Mouse (Mus musculus) limb, embryonic 13.5 days (tissue): ENCODE results near the gene Eloa. TPM values are rescaled to one million over a fixed set of nuclear protein-coding genes. Genes with fewer than 3 reads are reported as not detected.
A peak's percentile ranks its signal among the peaks of the same experiment; 100 is the strongest.

Experiments used
- ATAC-seq: fragments of 200-750 bp; cut with Nextera tagmentation; 2 replicates; pipeline ENCODE4 v1.8.0; 2017; ENCODE audit warnings: low read depth, moderate number of reproducible peaks, moderate TSS enrichment; ENCODE audit not compliant: low FRiP score
- H3K27ac ChIP-seq: fragments of 300-500 bp; sonication (generic); 2 replicates; pipeline ENCODE4 v1.5.1; 2015; ENCODE audit warnings: inconsistent platforms, mild to moderate bottlenecking, moderate library complexity
- H3K27me3 ChIP-seq: fragments of 300-500 bp; sonication (generic); 2 replicates; pipeline ENCODE4 v1.6.1; 2015; ENCODE audit warnings: mild to moderate bottlenecking, inconsistent platforms
- H3K36me3 ChIP-seq: fragments of 300-500 bp; sonication (generic); 2 replicates; pipeline ENCODE4 v1.6.1; 2015; ENCODE audit warnings: inconsistent platforms, mild to moderate bottlenecking, moderate library complexity
- H3K4me1 ChIP-seq: fragments of 300-500 bp; sonication (generic); 2 replicates; pipeline ENCODE4 v1.6.1; 2015; ENCODE audit warnings: inconsistent platforms
- H3K4me2 ChIP-seq: fragments of 300-500 bp; sonication (generic); replicated peaks from 2 replicates; pipeline ENCODE4 v1.6.1; 2015; ENCODE audit warnings: inconsistent platforms, mild to moderate bottlenecking, moderate library complexity
- H3K4me3 ChIP-seq: fragments of 300-500 bp; sonication (generic); 2 replicates; pipeline ENCODE4 v1.5.1; 2015; ENCODE audit warnings: moderate library complexity, mild to moderate bottlenecking, inconsistent platforms
- H3K9ac ChIP-seq: fragments of 300-500 bp; sonication (generic); 2 replicates; pipeline ENCODE4 v1.6.1; 2015; ENCODE audit warnings: mild to moderate bottlenecking, inconsistent platforms
- H3K9me3 ChIP-seq: fragments of 300-500 bp; sonication (generic); 2 replicates; pipeline ENCODE4 v1.6.1; 2016; ENCODE audit warnings: inconsistent platforms
- WGBS: fragments of 180-500 bp; shearing (Covaris S2); methylation state at CpG from one replicate; pipeline ENCODE4 v1.1.7; 2015; 5-methylcytosine and 5-hydroxymethylcytosine counted together
- polyA plus RNA-seq: library from polyadenylated mRNA; unstranded; fragments of >200 nt; fragmentation: Nextera tagmentation; extraction: Ambion mirVana; gene quantifications from 2 replicates; pipeline ENCODE4 v1.2.1, GENCODE M21; 2015

Eloa gene
- polyA plus RNA-seq, 1 experiment from 2014 or later, result 45.1 TPM

DNA sequence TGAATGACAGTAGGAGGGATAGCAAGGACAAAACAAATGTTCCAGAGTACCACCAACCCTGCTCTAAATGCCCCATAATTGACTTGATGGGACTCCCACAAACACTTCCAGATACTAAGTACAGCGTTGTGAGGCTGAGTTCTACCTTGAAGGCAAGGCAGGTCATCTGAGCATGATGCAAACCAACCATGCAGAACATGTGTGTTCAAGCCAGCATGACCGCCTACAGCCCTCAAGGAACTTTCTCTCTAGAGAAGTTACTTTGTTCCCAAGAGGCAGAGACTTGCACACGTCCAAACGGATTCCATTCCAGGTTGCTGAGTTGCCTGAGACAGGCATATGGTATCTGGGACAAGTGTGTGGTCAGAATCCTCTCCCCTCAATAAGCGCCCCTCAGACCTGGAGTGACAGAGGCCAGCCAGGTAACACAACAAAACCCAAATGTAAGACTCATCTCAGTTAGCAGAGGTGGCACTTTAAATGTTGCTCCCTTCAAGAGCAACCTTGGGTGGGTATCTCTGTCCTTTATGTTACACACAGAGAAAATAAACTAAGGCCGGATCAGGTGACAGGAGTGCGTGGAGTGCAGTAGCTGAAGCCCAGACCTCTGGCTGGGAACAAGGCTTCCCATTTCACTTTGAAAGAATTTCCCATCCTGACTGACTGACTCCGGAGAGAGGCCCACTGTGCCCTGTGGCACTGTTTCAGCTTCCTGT, 6.0 kb upstream of the Eloa start:
- H3K9ac ChIP-seq, result peak overlapping the region; percentile 20; the same call in 1 of the 2 replicates
- no peak overlapping the region for H3K4me3 ChIP-seq
- H3K36me3 ChIP-seq, result no peaks in the 10 kb centered on the region
- no peak overlapping the region for H3K27ac ChIP-seq
- 79% methylated on average over 8 of the region's 8 CpGs for WGBS
- no peaks in the 10 kb centered on the region for H3K9me3 ChIP-seq
- ATAC-seq, result no peak
- H3K4me1 ChIP-seq, result peaks cover 4% of the 10 kb centered on the region; the same call in 1 of the 2 replicates
- H3K4me2 ChIP-seq, result no peak overlapping the region
- H3K27me3 ChIP-seq, result no peaks in the 10 kb centered on the region

DNA sequence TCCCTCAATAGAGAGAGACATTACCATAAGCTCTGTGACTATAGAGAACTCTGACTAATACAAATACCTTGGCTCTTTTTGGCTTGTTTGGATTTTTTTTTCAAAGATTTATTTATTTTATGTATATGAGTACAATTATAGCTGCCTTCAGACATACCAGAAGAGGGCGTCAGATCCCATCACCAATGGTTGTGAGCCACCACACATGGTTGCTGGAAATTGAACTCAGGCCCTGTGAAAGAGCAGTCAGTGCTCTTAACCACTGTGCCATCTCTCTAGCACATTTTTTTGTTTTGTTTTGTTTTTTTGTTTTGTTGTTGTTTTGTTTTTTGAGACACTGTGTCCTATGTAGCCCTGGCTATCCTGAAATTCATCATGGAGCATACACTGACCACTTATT, 3.8 kb upstream of the Eloa start:
- Histone ChIP-seq H3K4me3 (no peak overlapping the region), H3K27ac (no peak overlapping the region), H3K27me3 (no peaks in the 10 kb centered on the region), H3K36me3 (no peaks in the 10 kb centered on the region), H3K9me3 (no peaks in the 10 kb centered on the region), H3K9ac (no peak overlapping the region), H3K4me2 (no peak overlapping the region), H3K4me1 (peaks cover 5% of the 10 kb centered on the region)
- ATAC-seq, result no peak
- WGBS, result 80% methylated on average over 1 of the region's 1 CpGs

DNA sequence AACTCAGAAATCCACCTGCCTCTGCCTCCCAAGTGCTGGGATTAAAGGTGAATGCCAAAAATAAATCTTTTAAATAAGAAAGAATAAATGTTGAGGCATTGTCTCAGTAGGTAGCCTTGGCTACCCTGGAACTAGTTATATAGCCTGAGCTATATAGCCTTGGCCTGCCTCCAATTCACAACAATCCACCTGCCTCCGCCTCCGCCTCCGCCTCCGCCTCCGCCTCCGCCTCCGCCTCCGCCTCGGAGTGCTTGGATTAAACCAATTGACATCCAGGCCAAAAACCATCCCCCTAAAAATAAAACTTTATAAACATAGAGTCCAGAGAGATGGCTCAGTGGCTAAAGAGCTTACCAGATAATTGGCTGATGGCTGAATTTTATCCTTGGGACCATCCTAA, 1.4 kb upstream of the Eloa start:
- Histone ChIP-seq H3K36me3 (no peaks in the 10 kb centered on the region), H3K27me3 (no peaks in the 10 kb centered on the region), H3K4me3 (no peak overlapping the region), H3K27ac (no peak overlapping the region), H3K9ac (no peak overlapping the region), H3K4me2 (no peak overlapping the region), H3K9me3 (no peaks in the 10 kb centered on the region), H3K4me1 (peaks cover 13% of the 10 kb centered on the region)
- ATAC-seq, result no peak
- WGBS, result 95% methylated on average over 9 of the region's 9 CpGs

DNA sequence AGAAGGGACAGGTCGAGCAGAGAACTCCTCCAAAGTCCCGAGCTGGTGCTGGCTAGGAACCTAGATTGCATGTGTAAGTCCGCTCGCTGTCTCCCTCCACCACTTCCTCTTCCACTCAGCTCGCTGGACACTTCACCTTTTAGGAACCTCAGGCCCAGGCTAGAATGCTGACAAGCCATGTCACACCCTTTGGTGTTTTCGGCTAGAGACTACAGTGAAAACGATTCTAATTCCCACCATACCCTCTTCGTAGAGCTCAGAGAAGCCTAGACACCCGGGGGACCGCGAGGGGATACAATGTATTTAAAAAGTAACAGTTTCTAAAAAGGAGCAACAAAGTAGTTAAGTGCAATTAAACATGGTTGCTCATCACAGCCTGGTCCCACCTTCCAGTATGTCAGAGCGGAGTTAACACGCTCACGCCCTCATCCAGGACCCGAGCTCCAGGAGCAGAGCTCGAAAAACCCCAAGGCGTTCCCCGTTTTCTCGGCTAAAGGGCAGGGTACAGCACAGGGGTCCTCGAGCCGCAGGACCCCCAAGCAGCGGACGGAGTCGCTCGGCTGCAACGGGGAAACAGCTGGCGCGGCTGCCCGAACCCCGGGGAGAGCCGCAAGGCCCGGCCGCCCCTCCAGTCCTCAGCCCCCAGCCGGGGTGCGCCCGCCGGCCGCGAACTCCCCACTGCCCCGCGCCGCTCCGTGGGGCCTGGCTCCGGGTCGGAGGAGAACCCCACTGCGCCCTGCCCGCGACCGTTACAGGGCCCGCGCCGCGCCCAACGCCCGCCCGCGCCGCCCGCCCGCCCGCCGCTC, 617 bp downstream of the Eloa start:
- peak; percentile 75 for ATAC-seq
- Histone ChIP-seq H3K4me1 (peaks cover 13% of the 10 kb centered on the region), H3K9me3 (no peaks in the 10 kb centered on the region), H3K4me3 (peak overlapping the region; percentile 100), H3K4me2 (peak overlapping the region; percentile 97), H3K27me3 (no peaks in the 10 kb centered on the region), H3K36me3 (no peaks in the 10 kb centered on the region; the same call in 1 of the 2 replicates), H3K27ac (peak overlapping the region; percentile 86), H3K9ac (peak overlapping the region; percentile 99)
- under 1% methylated on average over 36 of the region's 62 CpGs for WGBS

DNA sequence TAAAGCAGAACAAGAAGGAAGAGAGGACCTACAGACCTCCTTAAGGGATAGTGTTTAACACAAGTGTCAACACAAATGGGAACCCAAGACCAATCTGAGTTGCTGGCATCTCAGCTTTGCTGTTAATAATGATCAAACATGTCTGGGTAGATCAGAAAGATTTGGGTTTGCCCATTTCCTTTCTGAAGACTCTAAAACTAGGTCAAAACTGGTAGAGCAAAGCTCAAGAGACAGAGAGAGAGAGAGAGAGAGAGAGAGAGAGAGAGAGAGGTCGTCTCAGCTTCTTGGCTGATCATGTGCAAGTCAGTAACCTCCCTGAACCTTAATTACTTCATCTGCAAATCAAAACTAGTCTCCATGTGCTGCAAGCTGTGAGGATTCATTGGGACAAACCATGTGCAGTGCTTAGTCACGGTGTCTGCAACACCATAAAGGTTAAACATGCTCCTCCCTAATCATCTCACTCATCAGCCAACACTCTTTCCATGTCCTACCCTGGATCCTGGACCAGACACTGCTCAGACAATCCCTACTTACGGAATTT, 5.4 kb downstream of the Eloa start:
- H3K9me3 ChIP-seq, result no peaks in the 10 kb centered on the region
- H3K27ac ChIP-seq, result no peak overlapping the region
- H3K27me3 ChIP-seq, result no peaks in the 10 kb centered on the region
- H3K4me1 ChIP-seq, result peaks cover 13% of the 10 kb centered on the region
- WGBS, result 74% methylated on average over 3 of the region's 3 CpGs
- peaks cover 28% of the 10 kb centered on the region for H3K36me3 ChIP-seq
- H3K4me2 ChIP-seq, result no peak overlapping the region
- H3K9ac ChIP-seq, result no peak overlapping the region
- no peak for ATAC-seq
- H3K4me3 ChIP-seq, result no peak overlapping the region

DNA sequence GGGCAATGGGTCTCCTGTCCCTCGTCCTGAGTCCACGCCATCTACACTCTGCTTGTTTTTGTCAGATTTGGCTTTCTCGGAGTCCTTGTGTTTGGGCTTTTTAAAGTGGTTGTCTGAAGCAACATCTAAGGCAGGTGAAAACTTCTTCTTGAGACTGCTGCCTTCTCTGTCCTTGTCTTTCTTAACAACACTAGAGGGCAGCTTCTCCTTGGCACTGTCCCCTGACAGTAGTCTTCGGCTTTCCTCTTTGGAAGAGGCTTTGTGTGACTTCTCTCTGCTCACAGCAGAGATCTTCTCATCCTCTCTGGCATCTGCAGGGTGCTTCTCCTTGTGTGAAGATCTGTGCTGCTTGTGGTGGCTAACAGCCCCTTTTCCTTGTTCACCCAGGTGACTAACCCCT, 11.0 kb downstream of the Eloa start:
- no peak overlapping the region for H3K9ac ChIP-seq
- H3K27me3 ChIP-seq, result no peaks in the 10 kb centered on the region
- no peaks in the 10 kb centered on the region for H3K9me3 ChIP-seq
- H3K4me1 ChIP-seq, result no peaks in the 10 kb centered on the region
- H3K4me3 ChIP-seq, result no peak overlapping the region
- no peak for ATAC-seq
- H3K27ac ChIP-seq, result no peak overlapping the region
- no peak overlapping the region for H3K4me2 ChIP-seq
- peaks cover 80% of the 10 kb centered on the region for H3K36me3 ChIP-seq
- WGBS, result 96% methylated on average over 4 of the region's 4 CpGs

DNA sequence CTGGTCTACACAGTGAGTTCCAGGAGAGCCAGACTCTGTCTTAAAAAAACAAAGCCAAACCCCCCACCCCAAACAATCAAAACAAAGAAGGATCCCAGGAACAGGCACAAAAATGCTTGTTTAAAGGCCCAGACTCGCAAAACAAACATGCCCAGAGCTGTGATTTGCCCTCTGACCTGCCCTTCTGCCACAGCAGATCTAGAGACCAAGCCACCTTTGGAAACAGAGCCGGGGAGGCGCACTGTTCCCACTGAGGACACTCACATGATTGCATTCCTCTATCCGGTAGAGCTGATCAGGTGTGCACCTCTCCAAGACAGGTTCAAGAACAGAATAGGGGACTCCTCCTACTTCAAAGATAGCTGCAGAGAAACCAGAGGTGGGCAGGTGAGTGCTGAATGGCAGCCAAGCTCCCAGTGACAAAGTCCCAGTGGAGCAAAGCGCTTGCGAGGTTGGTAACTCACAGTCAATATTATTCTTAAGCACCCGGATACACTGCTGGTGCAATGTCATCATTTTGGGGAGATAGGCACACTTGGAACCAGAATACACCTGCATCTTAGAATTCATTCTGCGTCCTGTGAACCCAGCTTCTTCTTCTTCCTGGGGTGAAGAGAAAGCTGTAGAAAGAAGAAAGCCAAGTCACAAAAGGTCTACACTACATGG, 12.6 kb downstream of the Eloa start:
- Histone ChIP-seq H3K4me3 (no peak overlapping the region), H3K9me3 (no peaks in the 10 kb centered on the region), H3K9ac (no peak overlapping the region), H3K27me3 (no peaks in the 10 kb centered on the region), H3K27ac (no peak overlapping the region), H3K36me3 (peaks cover 94% of the 10 kb centered on the region), H3K4me2 (no peak overlapping the region), H3K4me1 (no peaks in the 10 kb centered on the region)
- WGBS, result 94% methylated on average over 8 of the region's 8 CpGs
- no peak for ATAC-seq

DNA sequence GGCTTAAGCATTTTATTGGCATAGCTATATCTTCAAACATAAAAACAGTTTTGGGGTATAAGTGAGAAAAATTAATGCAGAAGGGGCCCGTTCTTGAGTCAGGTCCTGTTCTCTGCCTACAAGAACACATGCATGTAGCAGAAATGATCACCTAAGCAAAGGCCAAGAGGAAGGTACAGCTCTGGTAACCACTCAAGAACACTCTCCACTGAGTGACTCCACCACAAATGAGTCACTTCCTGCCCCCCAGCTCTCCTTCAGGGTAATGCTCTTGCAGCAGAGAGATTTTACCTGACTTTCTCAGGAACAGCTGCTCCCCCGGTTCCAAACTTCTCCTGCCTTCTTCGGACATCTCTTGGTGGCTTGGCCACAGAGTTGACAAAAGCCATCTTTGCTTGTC, 14.7 kb downstream of the Eloa start:
- Histone ChIP-seq H3K4me3 (no peak overlapping the region), H3K27me3 (no peaks in the 10 kb centered on the region), H3K9me3 (no peaks in the 10 kb centered on the region), H3K9ac (no peak overlapping the region), H3K4me1 (no peaks in the 10 kb centered on the region), H3K36me3 (peaks cover 96% of the 10 kb centered on the region), H3K4me2 (no peak overlapping the region), H3K27ac (no peak overlapping the region)
- no peak for ATAC-seq
- 94% methylated on average over 3 of the region's 3 CpGs for WGBS

DNA sequence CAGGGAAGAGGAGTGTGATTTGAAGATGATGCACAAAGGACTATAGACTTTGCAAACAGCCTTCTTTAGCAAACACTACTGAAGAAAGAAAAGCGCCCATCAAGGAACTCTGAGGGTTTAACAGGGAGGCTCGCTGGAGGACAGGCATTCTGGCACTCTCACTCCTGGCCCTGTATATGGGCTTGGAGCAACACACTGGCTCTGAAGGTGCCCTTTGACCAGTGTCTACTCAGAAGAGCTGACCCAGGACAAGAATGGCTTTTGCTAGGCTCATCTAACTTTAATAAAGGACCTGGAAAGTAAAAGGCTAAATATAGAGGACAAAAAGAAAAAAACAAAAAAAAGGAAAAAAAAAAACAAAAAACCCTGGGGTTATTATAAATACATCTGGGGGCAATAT, 16.6 kb downstream of the Eloa start:
- no peaks in the 10 kb centered on the region for H3K4me1 ChIP-seq
- H3K36me3 ChIP-seq, result peaks cover 84% of the 10 kb centered on the region
- H3K27me3 ChIP-seq, result no peaks in the 10 kb centered on the region
- H3K27ac ChIP-seq, result no peak overlapping the region
- WGBS, result 95% methylated on average over 2 of the region's 2 CpGs
- ATAC-seq, result no peak
- no peaks in the 10 kb centered on the region for H3K9me3 ChIP-seq
- H3K4me2 ChIP-seq, result no peak overlapping the region
- no peak overlapping the region for H3K9ac ChIP-seq
- H3K4me3 ChIP-seq, result no peak overlapping the region

DNA sequence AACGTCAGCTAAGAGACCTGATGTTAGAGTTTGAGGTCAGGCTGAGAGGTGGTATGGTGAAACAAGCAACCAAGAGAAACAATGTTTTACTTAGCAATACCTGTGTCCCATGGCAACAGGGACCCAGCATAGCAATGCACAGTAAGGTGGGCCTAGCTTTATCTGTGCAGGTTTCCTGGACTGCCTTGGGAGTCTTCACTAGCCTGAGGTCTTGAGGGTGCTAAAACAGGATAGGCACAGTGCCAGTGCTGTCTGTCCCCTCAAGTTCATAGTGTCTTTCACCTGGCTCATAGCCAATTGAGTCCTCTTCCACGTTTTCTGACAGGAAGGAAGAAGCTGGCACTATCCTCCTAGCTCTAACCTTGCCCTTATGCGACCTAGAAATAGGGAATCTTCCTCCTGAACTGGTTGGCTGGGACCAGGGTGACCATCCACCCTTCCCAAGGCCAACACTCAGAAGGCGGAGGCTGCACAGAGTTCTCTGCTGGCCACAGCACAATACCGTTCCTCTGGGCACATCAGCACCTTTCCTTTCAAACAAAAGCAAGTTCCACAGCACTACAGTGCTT, 17.4 kb downstream of the Eloa start:
- Histone ChIP-seq H3K9ac (no peak overlapping the region), H3K4me1 (no peaks in the 10 kb centered on the region), H3K27me3 (no peaks in the 10 kb centered on the region), H3K36me3 (peaks cover 77% of the 10 kb centered on the region), H3K27ac (no peak overlapping the region), H3K9me3 (no peaks in the 10 kb centered on the region), H3K4me2 (no peak overlapping the region), H3K4me3 (no peak overlapping the region)
- ATAC-seq, result no peak
- WGBS, result 93% methylated on average over 5 of the region's 5 CpGs

DNA sequence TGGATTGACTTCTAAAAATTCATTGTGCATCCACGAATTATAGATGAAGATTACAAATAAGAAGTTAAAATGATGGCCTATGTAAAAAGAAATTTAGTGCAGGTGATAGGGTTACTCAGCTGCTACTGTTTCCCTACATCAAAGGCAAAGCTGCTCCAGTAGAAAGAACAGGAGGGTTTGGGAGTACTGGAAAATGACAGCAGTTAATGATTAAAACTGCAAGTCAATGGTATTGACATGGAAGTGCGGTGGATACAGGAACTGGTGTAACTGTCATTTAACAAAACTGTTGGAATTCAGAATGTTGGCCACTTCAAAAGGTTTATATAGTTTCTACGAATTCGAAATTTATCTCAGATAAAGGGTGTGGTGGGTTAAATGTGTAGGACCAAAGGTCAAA, 26.4 kb downstream of the Eloa start:
- Histone ChIP-seq H3K36me3 (no peaks in the 10 kb centered on the region), H3K9me3 (peaks cover 9% of the 10 kb centered on the region), H3K27me3 (no peaks in the 10 kb centered on the region), H3K4me1 (no peaks in the 10 kb centered on the region), H3K4me2 (no peak overlapping the region), H3K9ac (no peak overlapping the region), H3K27ac (no peak overlapping the region), H3K4me3 (no peak overlapping the region)
- 85% methylated on average over 4 of the region's 4 CpGs for WGBS
- no peak for ATAC-seq

DNA sequence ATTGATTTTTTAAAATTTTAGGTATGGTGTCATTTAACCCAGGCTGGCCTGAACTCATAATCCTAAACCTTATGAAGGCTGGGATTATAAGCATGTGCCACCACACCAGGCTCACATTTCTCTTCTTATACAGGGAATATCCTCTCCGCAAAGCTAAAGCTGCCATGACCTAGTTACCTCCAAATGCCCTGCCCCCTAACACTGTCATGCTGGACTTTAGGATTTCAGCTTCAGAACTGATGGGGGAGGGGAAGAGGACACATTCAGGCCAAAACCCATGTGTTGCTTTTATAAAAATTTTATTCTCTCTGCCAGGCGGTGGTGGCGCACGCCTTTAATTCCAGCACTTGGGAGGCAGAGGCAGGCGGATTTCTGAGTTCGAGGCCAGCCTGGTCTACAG, 27.6 kb downstream of the Eloa start:
- Histone ChIP-seq H3K9ac (no peak overlapping the region), H3K9me3 (peaks cover 9% of the 10 kb centered on the region), H3K4me1 (no peaks in the 10 kb centered on the region), H3K27ac (no peak overlapping the region), H3K27me3 (no peaks in the 10 kb centered on the region), H3K4me2 (no peak overlapping the region), H3K36me3 (no peaks in the 10 kb centered on the region), H3K4me3 (no peak overlapping the region)
- WGBS, result 98% methylated on average over 6 of the region's 6 CpGs
- ATAC-seq, result no peak
